Mouse (Mus musculus) NIH3T3 (cell line): ENCODE results near the gene Hoxa7.

Experiments used
- DNase-seq: peaks from one replicate; pipeline ENCODE4 v3.0.0-alpha.2; 2012; ENCODE audit warnings: low read depth

Gene Hoxa7

DNA sequence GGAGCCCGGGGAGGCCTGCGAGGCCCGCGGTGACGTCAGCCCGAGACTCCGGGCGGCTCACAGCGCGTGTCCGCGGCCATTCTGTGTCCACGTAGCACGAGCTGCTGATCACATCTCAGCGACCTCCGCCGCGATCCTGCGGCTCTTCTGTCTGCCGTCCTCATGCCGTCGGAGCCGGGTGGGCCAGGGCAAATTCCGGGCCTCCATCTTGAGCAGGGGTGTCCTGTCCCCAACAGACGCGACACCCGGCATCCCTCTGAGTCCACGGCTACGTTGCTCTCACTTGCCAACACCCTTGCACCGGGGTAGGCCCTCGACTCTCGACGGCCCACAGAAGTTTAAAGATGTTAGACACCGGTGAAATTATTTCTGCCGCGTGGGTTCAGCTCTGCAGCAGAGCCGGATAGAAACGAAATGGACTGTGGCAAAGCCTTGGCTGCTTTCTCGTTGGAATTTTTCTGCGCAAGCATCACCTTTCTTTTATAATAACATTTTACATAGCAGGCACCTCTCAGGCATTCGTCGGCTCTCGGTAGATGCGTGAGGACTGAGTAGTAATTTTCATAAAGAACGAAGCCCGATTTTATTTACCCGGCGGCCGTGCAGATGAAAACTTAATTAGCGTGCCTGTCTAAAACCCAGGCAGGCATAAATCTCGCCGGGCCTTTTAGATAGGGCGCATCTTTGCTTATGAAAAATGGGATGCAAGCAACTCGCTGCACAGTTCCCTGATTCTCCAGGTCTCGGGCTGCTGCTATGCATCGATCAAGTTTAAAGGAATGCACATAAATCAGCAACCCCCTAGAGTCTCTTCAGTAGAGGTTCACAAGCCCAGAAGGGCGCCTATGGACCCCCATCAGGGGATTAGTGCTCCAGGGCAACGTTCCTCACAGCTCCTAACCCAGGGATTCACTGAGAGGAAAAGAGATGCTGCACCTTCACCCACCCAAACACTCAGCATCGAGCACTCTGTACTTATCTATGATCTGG lies 32.2 kb upstream of the Hoxa7 start:
- no peak for DNase-seq

DNA sequence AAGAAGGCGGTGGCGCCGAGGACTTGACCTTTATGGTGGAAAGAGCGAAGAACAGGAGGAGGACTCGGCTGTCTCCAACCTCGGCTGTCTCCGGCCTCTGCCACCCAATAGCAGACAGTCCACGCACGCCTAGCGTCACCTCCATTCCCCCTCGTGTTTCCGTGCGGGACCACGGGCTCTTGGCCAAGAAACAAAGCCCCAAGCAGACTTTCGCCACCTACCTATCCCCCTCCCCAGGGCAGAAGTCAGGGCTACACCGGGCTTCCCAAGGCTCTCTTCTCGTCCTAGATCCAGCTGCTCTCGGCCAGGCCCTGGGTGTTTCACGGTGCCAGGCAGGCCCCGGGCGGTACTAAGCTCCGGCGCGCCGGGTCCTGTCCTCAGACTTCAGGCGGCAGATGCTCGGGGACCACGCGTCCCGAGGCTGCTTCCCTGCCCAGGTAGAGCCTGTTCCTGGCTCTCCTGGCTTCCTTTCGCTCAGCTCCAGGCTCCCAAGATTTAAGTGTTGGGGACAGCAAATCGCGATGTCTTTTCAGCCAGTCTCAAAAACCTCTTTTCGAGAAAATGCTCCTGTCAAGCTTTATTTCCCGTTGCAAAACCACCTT lies 31.2 kb upstream of the Hoxa7 start:
- DNase-seq = no peak

DNA sequence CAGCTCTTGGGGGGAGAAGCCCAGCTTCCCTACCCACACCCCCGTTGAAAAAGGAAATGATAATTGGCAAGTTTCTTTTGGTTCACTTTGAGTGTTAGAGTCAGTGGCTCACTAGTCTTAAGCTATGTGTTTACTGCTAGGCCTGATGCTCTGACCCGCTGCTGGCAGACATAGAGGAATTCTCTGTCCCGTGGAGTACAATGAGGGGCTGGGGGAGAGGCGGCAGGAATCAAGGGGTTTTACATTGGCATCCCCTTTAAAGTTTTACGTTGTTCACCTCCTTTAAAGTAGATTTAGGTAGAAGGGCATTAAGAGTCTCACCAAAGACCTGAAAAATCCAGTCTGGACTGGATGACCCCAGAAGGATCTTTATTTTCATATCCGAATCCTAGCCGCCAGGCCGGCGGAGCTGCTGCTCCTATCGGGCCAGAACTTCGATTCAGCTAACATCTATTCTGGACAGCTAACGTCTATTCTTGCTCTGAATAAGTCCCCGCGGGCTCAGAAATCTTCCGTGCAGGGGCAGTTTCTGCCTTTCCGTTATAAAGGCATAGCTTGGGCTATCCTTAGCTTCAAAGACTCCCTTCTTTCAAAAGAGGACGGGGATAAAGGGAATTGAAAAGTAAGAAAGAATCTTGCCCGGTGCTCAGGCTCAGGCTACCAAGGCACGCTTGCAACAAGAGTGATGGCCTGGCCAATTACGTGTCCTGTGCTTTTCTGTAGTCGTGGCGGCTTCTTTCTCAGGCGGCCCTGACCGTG lies 30.5 kb upstream of the Hoxa7 start:
- DNase-seq = no peak

DNA sequence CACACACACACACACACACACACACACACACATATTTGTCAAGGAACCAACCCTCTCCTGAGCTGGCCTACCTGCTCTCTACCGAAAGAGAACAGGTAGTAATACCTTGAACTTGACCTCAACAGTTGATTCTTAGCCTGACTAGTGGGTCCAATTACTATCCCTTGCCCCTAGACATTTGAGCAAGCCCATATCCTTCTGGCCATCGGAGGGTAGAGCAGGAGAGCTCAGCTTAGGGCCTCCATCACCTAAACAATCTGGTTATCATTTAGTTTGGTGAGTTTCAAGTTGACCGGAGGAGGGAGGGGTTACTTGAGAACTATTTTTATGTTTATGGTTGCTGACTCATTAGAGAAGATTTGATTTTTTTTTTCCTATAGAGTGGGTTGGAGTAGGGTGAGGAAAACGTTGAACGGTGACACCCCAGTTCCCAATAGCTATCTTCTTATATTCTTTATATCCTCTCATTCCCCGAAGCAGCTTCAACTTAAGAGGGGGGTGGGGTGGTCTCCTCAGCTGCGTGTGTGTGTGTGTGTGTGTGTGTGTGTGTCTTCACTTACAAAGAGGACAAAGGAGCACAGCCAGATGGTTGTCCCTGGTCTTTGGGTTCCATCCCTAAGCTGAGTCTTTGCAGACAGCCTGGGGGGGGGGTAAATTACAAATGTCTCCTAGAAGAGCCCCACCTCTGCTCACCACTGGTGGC lies 29.7 kb upstream of the Hoxa7 start:
- DNase-seq = peak; percentile 26

DNA sequence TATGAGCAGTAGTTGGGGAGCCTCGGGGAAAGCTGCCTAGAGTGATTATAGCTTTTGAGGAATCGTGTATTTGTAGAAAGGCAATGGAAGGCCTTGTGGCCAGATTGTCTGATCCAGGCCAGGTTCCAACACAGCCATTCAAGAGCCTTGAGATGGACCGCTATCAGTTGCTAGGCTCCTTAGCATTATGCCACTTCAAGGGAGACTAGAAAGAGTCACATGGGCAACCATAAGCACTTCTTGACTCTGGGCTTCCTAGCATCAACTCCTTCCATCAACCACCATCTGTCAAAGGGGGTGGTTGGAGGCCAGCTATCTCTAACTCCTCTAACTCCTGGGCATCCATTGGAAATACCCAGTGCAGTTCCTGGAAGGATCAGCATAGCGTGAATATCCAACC lies 28.2 kb upstream of the Hoxa7 start:
- DNase-seq = no peak

DNA sequence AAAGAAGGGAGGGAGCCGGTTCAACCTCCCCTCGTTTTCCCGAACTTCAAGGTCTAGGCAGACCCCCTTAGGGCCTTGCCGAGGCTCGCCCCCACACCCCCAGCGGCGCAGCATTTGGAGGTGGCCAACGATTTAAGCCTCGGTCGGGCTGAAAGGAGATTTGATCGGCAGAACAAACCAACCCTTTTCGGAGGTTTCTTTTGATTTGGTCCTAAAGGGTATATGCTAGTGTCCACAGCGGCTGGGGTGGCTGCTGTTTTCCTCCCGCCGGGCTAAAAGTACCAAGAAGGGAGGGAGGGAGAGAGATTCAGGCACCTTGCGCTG lies 27.7 kb upstream of the Hoxa7 start:
- DNase-seq = no peak

DNA sequence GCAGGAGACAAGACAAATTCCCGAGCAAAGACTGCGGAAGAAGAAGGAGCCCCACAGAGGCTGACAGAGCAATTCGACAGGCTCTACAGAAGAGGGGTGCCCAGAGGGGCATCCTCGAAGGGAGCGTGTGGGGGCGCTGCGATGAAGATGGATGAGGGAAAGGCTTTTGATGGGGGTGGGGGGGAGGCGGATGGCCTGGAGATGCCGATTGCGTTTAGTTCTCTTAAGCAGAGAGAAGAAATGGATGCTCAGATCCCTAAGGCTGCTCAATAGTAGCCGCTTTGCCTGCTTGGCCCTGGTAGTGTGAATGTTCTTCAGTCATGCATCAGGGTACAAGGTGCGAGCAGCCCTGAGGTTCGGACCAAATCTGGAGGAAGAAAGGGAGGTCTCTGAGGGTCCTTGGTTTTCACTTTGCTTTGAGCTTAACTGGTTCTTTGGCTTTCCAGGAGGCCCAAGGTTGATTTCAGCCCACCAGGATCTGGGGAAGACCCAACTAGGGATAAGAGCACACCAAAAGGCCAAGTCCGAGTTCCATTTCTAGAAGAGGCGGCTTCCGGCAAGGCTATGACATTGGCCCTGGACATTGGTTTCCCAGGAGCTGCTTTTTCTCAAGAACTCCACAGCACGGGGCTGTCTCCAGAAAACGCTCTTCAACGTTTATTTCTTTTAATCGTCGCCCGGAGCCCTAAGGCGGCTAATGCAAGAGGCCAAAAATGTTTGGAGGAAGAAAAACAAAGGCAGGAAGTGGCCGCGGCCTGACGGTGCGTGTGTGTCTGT lies 27.2 kb upstream of the Hoxa7 start:
- no peak for DNase-seq

DNA sequence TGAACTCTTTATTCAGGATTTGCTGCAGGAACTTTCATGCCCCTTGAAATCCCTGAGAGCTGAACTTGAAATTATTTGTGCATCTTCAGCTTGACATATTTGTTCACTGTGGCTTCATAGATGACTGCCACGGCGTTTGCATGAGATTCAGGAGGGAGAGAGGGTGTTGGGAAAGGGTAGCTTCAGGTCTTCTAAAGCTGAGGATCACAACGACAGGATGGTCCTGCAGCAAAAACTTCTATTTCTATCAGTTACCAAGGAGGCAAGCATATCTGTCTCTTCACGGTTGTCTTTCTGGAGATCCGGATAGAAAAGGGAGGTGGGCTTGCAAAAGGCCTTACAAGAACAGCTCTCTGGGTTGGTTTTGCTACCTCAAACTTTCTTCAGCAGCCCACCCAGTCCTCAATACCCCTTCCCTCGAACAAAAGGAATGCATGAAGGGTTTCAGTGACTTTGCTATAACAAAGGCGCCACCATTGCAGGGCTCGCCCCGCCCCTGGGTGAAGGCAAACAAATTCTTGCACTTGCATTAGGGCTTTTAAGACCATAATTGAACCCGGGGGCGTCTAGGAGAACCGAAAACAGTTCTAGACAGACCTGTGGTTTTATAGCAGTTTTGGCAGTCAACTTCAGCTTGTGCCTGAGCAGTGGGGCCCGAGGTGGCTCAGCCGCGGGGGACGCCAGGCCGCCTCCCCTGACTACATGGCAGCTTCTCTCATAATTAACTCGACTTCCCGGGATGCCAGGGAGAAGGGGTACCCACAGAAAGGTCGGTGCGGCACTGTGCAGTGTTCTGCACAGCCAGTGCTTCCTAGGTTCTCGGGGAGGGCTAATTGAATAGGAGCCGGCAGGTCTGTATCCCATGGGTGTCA lies 26.3 kb upstream of the Hoxa7 start:
- DNase-seq = no peak

DNA sequence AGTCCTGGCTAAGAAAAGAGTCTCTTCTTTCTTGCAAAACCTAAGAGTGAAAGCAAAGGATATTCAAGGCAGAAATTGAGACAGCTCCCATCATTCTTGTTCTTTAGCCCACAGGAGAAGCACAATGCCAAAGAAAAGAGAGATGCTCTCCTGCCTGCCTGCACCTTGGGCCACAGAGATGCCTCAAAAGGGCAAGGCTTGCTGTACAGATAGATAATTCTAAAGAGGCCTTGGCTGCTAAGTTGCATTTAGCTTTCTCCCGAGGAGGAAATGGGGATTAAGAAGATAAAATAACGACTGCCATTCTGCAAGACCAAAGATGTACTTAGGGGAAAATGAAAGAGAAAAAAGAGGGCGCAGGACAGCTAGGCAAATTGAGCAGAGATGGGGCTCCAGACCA lies 25.3 kb upstream of the Hoxa7 start:
- DNase-seq = no peak

DNA sequence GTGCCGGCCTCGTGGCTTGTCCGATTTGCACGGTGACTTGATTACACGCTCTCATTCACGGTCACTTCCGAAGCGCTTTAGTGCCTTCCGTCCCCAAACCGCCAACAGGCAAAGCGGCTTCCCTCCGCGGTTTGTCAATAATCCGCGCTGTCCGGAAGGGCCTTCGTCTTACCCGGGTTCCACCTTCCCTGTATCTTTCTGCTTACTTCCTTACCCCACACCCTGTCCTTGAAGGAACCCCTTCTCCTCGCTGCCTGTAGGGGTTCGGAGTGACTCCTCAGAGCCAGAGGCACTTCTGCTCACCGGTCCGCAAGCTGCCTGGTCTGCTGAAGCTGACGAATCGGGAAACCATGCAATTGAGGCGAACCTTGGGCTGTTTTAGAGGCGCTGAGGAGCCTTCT lies 24.7 kb upstream of the Hoxa7 start:
- no peak for DNase-seq

DNA sequence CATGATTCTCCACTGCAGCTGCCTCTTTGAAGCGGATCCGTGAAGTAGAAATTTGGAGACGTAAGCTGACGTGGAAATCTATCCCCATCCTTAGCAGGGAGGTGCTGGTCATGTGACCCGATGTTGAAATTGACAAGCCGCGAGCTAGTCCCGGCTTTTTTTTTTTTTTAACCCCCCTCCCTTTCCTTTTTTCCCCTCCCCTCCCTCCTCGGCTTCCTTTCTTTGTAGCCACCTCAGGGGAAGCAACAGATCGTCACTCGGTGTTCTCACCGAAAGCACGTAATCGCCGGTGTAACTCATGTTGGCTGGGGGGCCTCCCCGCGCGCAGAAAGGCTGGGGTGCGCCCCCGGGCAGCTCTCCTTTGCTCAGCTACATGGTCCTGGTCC lies 24.1 kb upstream of the Hoxa7 start, which contains the start of gene Hoxa11:
Hoxa11 (minus strand) TSS at position 54 of the 386 bp plus-strand sequence.
- DNase-seq = no peak

DNA sequence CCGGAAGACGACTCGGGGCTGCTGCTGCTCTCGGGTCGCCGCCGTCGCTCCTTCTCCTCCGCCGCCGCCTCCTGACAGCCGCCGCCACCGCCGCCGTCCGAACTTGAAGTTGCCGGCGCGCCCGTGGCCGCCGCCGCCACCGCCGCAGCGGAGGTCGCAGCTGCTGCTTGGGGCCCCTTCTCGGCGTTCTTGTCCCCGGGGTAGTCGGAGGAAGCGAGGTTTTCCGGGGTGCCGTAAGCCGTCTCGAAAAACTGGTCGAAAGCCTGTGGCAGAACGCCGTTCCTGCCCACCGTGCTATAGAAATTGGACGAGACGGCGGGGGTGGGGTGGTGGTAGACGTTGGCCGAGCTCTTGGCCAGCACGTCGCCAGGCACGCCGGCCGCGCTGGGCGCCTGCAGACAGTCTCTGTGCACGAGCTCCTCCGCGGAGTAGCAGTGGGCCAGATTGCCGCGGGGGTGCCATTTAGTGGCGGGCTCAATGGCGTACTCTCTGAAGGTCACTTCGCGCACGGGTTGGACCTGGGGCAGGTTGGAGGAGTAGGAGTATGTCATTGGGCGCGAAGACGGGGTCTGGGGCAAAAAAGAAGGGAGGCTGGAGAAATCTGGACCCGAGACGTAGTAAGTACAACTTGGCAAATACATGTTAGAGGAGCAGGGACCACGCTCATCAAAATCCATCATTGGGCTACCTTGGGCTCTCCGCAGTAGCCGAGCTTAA lies 23.5 kb upstream of the Hoxa7 start:
- no peak for DNase-seq

DNA sequence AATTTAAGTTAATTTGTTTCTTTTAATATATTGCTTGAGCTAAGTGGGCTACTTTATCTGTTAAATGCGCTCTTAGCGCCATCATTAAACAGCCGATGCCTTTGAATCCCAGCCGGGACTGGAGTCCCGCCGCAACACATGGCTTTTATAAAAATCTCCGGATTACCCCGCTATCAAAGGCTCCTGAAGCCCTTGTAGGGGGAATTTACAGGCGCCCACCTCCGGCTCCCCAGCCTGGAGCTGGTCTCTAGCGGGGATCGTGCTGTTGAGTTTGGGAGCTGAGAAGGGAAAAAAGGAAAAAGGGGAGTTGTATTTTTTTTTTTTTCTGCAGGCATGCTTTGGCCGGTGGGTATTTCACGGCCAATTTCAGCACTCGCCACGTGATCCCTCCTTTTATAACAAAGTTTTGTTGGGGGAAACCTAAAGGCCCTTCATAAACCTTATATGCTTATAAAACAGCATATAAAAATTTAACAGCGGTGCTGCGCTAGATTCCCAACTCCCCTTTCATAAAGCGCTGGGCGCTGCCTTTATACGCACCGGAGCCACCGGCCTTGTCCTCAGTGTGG lies 22.9 kb upstream of the Hoxa7 start:
- DNase-seq = no peak

DNA sequence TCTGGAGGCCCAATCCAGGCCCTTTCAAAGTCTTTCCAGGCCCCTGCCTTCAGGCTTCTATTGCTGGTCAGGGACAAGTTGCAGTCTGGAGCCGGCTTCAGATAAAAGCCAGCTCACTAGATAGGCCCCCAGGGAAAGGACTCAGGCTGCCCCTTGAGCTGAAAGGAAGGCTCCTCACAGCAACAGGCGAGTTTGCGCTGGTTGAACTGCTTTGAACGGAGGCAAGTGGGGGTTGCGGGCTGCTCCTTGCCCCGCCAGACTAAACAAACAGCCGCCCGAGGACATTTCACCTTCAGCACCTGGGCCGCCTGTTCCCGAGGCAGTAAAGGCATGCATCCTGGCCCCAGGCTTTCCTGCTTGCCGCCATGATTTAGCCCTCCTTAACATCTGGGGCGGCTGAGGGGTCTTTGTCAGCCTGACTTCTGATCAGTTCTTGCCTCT lies 22.0 kb upstream of the Hoxa7 start:
- DNase-seq = no peak

DNA sequence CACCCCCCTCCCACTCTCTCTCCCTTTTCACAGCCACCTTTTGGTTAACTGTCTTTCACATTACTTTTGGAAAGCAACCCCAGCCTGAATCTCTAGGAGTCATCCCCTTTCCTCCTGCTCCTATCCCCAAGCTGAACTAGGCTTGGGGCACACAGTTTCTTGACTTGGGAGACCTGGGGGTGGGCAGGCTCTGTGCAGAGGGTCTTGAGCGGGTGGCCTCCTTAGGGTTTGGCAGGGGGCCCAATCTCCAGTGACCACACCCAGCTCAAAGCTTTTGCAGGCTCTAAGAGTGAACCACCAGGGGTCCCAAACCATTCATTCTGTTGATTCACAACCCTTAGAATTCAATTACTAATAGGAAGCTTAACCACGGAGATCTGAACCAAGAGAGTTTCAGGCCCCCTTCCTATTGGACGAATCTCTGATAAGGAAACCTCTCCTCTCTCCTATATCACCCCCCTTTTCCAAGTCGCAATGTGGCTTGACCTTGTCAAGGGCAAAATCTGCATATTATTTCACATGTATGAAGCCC lies 21.2 kb upstream of the Hoxa7 start:
- DNase-seq = no peak

DNA sequence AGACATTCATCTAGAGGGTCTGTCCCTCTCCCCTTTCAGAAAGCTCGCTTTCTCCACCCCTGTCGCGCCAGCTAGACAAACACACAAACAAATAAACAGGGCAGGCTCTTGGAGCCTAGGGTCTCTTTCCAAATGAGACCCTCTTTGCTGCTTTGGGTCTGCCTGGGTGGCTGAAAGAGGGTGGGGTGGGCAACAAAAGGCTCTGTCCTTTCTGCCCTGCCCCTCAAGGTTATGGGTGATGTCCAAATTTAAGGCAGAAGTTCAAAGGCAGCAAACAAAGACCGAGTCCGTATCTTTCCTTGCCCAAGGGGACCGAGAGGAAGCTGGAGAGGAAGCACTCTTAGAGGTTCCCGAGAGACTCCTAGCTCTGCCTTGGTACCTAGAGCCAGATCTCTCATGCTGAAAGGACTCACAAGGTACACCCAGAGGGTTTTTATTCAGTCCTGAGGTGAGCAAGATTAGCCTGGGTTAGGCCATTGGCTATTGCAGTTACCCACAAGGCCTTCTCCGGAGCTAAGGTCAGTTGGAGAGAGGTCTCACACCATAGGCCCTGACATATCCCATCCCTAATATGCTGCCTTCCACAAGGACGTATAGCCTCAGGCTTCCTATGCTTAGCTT lies 19.5 kb upstream of the Hoxa7 start:
- no peak for DNase-seq

DNA sequence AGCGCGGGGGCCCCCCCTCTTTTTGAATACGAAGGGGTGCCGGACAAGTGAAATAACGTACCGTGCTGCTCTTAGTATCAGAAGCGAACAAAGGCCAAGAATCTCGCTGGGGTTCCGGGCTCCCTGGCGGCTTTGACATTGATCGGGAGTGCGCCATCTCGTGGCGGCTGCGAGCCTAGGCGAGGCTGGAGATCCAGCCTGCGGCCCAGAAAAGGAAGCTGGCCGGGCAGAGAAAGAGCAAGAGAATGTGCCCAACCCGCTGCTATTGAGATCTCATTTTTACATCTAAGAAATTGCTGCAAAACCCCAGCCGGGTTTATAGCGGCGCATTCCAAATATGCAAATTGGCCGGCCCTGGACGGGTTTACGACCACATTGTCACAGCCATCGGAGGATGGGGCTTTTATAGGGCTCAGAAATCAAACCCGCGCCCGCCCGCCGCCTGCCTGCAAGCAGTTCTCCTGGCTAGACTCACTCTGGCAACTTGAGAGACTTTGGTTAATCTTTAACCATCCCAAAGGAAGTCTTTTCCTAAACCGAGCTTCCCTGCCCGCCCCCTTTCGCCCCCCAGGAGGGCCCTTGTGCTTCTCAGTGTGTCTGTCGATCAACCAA lies 18.8 kb upstream of the Hoxa7 start, which contains the start of gene Hoxa10:
Hoxa10 (minus strand) TSS at position 466 of the 612 bp plus-strand sequence.
- DNase-seq = peak; percentile 78
